Mouse (Mus musculus) bone marrow macrophage, adult 2 months (primary cell): ENCODE data around the gene Vopp1. TPM values are rescaled to one million over a fixed set of nuclear protein-coding genes. Genes with fewer than 3 reads are reported as not detected.
A peak's percentile ranks its signal among the peaks of the same experiment; 100 is the strongest.

ENCODE experiments used
- H3K27ac ChIP-seq: 2 replicates; pipeline ENCODE4 v1.5.1; 2012; ENCODE audit warnings: low read depth, low read length; ENCODE audit not compliant: insufficient read depth
- H3K4me1 ChIP-seq: 2 replicates; pipeline ENCODE4 v1.6.1; 2012; ENCODE audit warnings: low read length; ENCODE audit not compliant: control insufficient read depth, insufficient read depth
- H3K4me3 ChIP-seq: 2 replicates; pipeline ENCODE4 v1.5.1; 2012; ENCODE audit warnings: mild to moderate bottlenecking, low read length, moderate library complexity; ENCODE audit not compliant: insufficient read depth
- CTCF ChIP-seq: IDR thresholded peaks from 2 replicates; pipeline ENCODE4 v1.5.1; 2012; ENCODE audit warnings: low read depth, mild to moderate bottlenecking, low read length, moderate library complexity
- POLR2A ChIP-seq: IDR thresholded peaks from 2 replicates; pipeline ENCODE4 v1.6.1; 2012; ENCODE audit warnings: mild to moderate bottlenecking, low read depth, low read length, borderline replicate concordance
- polyA plus RNA-seq: library from polyadenylated mRNA; stranded (reverse); fragments of >200 nt; gene quantifications from 2 replicates; pipeline ENCODE4 v1.2.4, GENCODE M21; 2012; ENCODE audit not compliant: missing spikeins, insufficient read depth, insufficient read length

The Vopp1 gene
- polyA plus RNA-seq, 1 experiment = 17.0 TPM

DNA sequence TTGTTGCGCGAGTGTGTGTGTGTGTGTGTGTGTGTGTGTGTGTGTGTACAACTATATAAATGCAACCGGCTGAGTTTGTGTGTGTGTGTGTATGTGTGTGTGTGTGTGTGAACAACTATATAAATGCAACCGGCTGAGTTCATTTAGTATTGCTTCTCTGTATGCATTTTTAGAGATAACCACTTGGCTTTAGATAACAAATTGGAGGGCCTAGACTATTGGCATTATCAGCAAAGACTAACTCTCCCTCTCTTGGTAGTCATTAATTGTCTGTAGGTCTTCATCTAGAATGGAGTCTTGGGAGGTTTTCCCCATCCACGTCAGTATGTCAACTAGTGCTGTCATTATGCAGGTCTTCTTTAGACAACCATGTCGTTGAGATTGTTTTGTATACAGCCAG, 37.6 kb downstream of the Vopp1 start:
- peaks cover 2% of the 10 kb centered on the region; the same call in 1 of the 2 replicates for H3K4me1 ChIP-seq
- no peak overlapping the region for H3K27ac ChIP-seq
- H3K4me3 ChIP-seq = no peak overlapping the region
- TF ChIP-seq POLR2A (no peak), CTCF (no peak)

DNA sequence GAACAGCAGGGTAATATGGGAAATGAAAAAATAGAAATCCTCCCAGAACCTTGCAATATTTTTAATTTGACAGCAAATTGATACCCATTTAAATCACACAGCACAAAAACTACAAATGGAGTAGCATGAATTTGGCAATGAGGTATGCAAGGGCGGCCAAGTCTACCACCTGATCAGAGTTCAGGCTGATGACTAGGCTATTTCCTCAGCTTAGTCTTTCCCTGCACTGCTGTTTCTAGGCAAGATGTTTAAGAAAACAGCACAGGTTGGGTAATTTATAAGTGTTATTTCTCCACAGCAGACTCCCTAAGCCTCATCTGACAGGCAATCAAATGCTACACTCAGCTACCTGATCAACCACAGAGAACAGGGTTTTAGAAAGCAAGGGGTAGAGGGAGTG, 40.7 kb downstream of the Vopp1 start:
- Histone ChIP-seq H3K4me1 (no peaks in the 10 kb centered on the region), H3K4me3 (no peak overlapping the region), H3K27ac (no peak overlapping the region)
- TF ChIP-seq POLR2A = no peak
- TF ChIP-seq CTCF = no peak

DNA sequence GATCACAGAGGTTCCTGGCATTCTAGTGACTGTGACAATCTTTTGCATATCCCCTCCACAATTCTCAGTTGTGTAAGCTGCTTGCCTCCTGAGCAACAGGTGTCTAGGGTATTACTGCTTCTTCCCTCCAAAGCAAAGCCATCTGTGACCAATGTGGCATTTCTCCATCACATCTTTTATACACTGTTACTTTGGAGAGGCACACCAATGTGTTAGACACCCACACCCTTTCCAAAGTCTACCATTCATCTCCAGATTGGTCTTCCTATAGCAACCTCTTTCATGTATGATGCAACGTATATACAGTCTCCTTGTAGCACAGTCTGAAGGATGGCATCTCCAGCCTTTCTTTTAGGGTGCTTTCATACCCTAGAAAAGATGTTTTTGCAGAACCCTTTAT, 42.3 kb downstream of the Vopp1 start:
- no peaks in the 10 kb centered on the region for H3K4me1 ChIP-seq
- H3K4me3 ChIP-seq = no peak overlapping the region
- no peak overlapping the region for H3K27ac ChIP-seq
- TF ChIP-seq CTCF (no peak), POLR2A (no peak)

DNA sequence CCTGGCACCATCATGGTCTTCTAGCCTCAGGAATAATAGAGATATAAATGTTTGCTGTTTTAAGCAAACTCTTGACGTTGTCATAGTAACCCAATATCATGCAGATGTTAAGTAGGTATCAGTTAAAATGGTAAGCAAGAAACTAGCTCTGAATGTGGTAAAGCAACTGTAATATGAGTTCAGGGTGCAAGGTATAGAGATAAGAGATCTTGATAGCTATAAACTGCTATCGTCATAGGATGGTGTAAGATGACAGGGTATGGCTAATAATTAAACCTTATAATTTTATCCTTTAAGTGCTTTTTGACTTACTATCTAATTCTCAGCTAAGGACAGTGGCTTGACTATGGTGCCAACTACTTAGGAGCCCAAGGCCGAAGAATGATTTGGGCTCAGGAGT, 44.6 kb downstream of the Vopp1 start:
- Histone ChIP-seq H3K4me3 (no peak overlapping the region), H3K4me1 (no peaks in the 10 kb centered on the region), H3K27ac (no peak overlapping the region)
- no peak for TF ChIP-seq POLR2A
- no peak for TF ChIP-seq CTCF

DNA sequence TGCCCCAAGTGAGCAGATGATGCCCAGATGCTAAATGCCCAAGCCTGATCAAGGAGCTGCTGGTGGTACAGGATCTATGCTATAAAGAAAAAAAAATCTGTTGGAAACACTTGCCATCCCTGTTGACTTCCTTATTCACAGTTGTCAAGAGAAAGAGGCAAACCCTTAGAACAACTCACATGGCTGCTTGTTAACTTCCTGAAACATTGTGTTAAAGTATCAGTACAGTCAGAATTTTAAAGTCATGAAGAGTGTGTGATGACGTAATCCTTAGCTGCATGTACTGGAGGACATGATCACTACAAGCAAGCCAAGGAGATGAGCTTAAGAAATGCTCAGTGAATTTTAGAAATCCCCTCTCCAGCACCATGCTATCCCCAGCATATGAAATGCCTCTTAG, 51.2 kb downstream of the Vopp1 start:
- H3K27ac ChIP-seq = peak overlapping the region; percentile 52
- H3K4me1 ChIP-seq = peaks cover 24% of the 10 kb centered on the region
- no peak for TF ChIP-seq POLR2A
- TF ChIP-seq CTCF = no peak
- H3K4me3 ChIP-seq = no peak overlapping the region

DNA sequence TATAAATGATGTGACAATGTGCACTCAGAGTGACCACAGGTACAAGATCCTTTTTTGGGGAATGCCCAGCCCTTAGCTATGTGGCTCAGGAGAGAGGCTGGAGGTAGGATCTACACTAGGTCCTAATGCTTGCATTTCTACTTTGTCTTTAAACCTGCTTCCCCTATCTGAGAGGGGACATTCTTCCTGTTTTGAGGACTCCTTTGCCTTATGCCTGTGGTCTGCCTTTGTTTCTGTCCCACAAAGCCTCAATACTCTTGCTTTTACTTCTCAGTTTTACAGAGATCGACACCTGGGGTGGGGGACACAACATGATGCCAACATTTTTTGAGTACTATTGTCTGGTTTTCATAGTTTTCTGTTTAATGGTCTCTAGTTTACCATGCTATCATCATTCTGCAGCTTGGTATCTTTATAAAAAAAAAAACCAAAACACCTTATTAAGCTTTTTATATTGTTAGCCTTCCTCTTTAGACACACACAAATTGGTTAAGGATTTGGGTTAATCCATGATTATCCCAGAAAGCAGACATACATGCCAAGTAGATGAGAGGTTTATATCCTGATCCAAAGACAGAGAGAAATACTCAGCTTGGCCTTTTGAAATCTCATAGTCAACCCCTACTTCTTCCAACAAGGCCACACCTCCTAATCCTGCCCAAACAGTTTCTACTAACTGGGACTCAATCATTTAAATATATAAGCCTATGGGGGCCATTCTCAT, 54.3 kb downstream of the Vopp1 start:
- TF ChIP-seq POLR2A (no peak), CTCF (no peak)
- H3K4me3 ChIP-seq = no peak overlapping the region
- H3K27ac ChIP-seq = 0 out of 2 replicates have a peak overlapping the region, but pooled peaks have one; percentile 6
- peaks cover 42% of the 10 kb centered on the region for H3K4me1 ChIP-seq

DNA sequence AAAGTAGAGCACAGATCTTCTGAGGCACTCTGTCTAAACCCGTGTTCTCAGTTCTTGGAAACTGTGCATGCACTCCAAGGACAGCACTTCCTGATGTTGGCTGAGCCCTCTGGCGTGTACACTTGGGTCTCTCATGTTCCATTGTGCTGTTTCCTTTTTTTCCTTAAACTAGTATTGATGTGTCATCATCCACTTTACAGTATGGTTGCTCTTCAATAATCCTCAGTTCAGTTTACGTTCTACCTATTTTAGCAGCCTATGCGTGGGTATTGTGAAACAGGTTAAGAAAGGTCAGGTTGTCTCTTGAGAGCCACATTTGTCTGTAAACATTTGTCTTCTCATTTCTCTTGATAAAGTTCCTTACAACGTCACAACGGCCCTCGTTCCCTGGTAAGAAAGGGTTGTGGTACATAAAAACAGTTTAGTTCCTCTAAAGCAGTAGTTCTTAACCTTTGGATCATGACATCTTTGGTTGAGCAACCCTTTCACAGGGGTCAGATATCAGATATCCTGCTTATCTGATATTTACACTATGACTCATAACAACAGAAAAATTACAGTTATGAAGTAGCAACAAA, 55.9 kb downstream of the Vopp1 start:
- peaks cover 52% of the 10 kb centered on the region for H3K4me1 ChIP-seq
- H3K4me3 ChIP-seq = no peak overlapping the region
- no peak for TF ChIP-seq POLR2A
- no peak for TF ChIP-seq CTCF
- H3K27ac ChIP-seq = peak overlapping the region; percentile 17; the same call in 1 of the 2 replicates

DNA sequence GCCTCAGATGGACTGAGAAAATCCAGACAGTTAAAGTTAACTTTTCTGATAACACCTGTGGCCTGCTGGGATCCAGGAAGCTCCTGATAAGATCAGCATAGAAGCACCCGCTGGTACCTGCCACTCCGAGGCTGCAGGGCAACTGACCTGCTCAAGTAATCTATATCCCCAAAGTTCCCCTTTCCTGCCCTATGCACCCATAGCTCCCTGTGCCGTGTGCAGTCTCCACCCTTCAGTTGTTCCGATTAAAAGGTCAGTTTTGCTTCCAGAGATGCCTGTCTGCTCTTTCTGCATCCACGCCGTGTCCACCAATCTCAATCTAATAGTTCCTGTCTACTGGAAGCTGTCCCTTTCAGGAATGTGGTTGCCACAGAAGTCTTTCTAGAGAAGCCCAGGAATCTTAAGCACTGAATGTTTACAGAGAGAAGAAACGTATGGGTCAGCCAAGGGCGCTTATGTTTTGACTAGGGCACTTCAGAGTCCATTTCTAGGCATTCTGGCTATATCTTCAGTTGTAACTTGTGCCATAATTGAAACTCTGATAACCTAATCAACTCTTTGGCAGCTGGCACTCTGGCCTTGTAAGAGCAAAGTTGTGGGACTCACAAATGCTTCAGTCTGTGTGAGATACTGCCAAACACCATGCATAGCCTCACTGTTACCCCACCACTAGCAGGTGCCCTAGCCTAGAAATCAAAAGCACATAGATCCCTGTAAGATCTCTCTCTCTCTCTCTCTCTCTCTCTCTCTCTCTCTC, 57.7 kb downstream of the Vopp1 start:
- TF ChIP-seq CTCF (no peak), POLR2A (no peak)
- H3K4me1 ChIP-seq = peaks cover 43% of the 10 kb centered on the region
- no peak overlapping the region for H3K4me3 ChIP-seq
- no peak overlapping the region for H3K27ac ChIP-seq

DNA sequence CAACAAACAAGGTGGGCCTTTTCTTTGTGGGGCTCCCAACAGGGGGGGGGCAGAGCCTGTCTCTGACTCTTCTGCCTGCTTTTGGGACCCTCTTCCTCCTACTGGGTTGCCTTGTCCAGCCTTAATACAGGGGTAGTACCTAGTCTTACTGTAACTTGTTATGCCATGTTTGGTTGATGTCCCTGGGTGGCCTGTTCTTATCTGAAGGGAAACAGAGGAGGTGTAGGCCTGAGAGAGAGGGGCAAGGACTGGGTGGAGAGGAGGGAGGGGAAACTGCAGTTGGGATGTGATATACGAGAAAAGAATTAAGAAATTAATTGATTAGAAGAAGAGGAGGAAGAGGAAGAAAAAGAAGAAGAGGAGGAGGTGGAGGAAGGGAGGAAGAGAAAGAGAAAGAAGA, 58.7 kb downstream of the Vopp1 start:
- no peak overlapping the region for H3K27ac ChIP-seq
- TF ChIP-seq POLR2A = no peak
- no peak for TF ChIP-seq CTCF
- H3K4me1 ChIP-seq = peaks cover 43% of the 10 kb centered on the region
- no peak overlapping the region for H3K4me3 ChIP-seq
